Mouse (Mus musculus) thymus, adult 18-20 months (tissue): ENCODE measurements around the gene Camkk2.

Source experiments
- DNase-seq, 2 experiments: peaks; one replicate each; pipeline ENCODE4 v3.0.0; 2022; ENCODE audit warnings: mixed read lengths in 2 of 2

The Camkk2 gene

GRCm38 (mm10) chr5:122779277-122779834, at the start of gene Camkk2:
Camkk2 (minus strand) TSS chr5:122779409.
- peak; percentile 63 to 68 for DNase-seq

- DNase-seq = no peak
Measured at GRCm38 (mm10) chr5:122825099-122825498, 45.9 kb upstream of the Camkk2 start.

- DNase-seq = peak; percentile 43 to 59
Measured at GRCm38 (mm10) chr5:122824450-122824849, 45.2 kb upstream of the Camkk2 start.

- no peak for DNase-seq
Measured at GRCm38 (mm10) chr5:122823976-122824375, 44.8 kb upstream of the Camkk2 start.

GRCm38 (mm10) chr5:122822441-122822840, 43.2 kb upstream of the Camkk2 start:
- no peak for DNase-seq

- DNase-seq = no peak
Measured at GRCm38 (mm10) chr5:122821524-122821885, 42.3 kb upstream of the Camkk2 start.

- peak; percentile 86 to 95 for DNase-seq
Measured at GRCm38 (mm10) chr5:122820777-122821523, 41.7 kb upstream of the Camkk2 start, which contains the start of gene Anapc5. Anapc5 (minus strand) TSS chr5:122821339.

- DNase-seq = no peak
Measured at GRCm38 (mm10) chr5:122812699-122813098, 33.5 kb upstream of the Camkk2 start.

GRCm38 (mm10) chr5:122811364-122812079, 32.3 kb upstream of the Camkk2 start:
- DNase-seq = peak; percentile 29 to 47

GRCm38 (mm10) chr5:122805503-122805902, 26.3 kb upstream of the Camkk2 start:
- no peak for DNase-seq

GRCm38 (mm10) chr5:122802706-122803105, 23.5 kb upstream of the Camkk2 start:
- DNase-seq = no peak

- DNase-seq = no peak
Measured at GRCm38 (mm10) chr5:122801684-122802083, 22.5 kb upstream of the Camkk2 start.

- no peak for DNase-seq
Measured at GRCm38 (mm10) chr5:122800345-122801010, 21.3 kb upstream of the Camkk2 start.

- DNase-seq = no peak
Measured at GRCm38 (mm10) chr5:122799379-122800344, 20.5 kb upstream of the Camkk2 start.

- DNase-seq = no peak
Measured at GRCm38 (mm10) chr5:122798557-122799378, 19.6 kb upstream of the Camkk2 start.

- no peak for DNase-seq
Measured at GRCm38 (mm10) chr5:122797866-122798265, 18.7 kb upstream of the Camkk2 start.

GRCm38 (mm10) chr5:122788696-122789095, 9.5 kb upstream of the Camkk2 start:
- DNase-seq = no peak

GRCm38 (mm10) chr5:122786035-122786819, 7.0 kb upstream of the Camkk2 start:
- DNase-seq = no peak

GRCm38 (mm10) chr5:122783726-122784406, 4.7 kb upstream of the Camkk2 start:
- DNase-seq = no peak

GRCm38 (mm10) chr5:122782066-122782465, 2.9 kb upstream of the Camkk2 start:
- DNase-seq = no peak
